Mouse (Mus musculus) heart, postnatal 0 days (tissue): ENCODE data around the gene Tmem131l.

Experiments used
- CTCF ChIP-seq: IDR thresholded peaks from 2 replicates; pipeline ENCODE4 v1.5.1; 2016; ENCODE audit warnings: antibody characterized with exemption, control low read depth, low read depth
- EP300 ChIP-seq: IDR thresholded peaks from 2 replicates; pipeline ENCODE4 v1.6.1; 2016; ENCODE audit warnings: antibody characterized with exemption, low read depth

DNA sequence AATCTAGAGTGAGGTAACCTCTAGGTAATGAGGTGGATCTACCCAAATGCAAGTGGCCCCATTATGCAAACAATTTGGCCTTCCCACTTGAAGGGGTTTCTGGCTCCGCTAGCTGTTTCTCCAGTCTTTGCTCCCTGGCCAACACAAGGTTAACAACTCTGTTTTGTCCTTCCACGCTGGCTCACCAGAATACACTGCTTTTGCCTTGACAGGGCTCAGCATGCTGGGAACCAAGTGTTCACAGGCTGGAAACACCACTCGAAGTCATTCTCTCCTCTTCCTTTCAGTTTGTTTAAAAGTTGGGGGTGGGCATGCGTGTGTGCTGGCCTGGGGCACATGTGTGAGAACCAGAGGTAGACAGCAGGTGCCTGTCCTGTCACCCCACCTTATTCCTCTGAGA, 91.2 kb downstream of the Tmem131l start:
- no peak for TF ChIP-seq CTCF
- TF ChIP-seq EP300 = no peak
